Mouse (Mus musculus) heart, postnatal 36 days (tissue): ENCODE data around the gene Smim14. TPM values are rescaled to one million over a fixed set of nuclear protein-coding genes. Genes with fewer than 3 reads are reported as not detected.

ENCODE experiments used
- DNase-seq, 2 experiments: peaks; one replicate each; pipeline ENCODE4 v3.0.0; 2021 to 2022
- intact Hi-C: fragments of 180-260 bp; cut with DNase I; formaldehyde crosslinking; loops from one replicate; pipeline ENCODE4 v1.15.1; 2025
- total RNA-seq, 2 experiments: library from RNA; stranded (reverse); gene quantifications; 2 replicates each; pipeline ENCODE4 v1.2.3; 2021

The Smim14 gene
- total RNA-seq, 2 experiments from 2014 or later: 88.8 to 95.0 TPM

DNA sequence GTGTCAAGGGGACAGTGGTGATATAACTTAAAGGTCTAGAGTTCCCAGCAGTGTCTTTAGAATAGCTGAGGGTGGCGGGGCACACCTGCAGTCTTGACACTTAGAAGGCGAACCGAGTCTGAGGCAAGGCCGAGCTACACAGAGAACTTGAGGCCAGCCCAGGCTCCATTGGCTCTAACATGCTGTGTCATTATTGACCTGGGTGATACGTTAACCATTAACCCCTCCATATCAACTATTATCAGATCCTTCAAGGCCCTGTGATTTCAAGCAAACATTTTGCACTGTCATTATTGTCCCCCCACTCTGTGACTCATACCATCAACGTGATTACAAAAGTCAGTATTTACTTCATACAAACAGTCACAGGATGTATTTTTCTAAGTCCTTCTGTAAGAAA, 112.8 kb downstream of the Smim14 start:
- intact Hi-C loops: no loop called here
- DNase-seq: no peak

DNA sequence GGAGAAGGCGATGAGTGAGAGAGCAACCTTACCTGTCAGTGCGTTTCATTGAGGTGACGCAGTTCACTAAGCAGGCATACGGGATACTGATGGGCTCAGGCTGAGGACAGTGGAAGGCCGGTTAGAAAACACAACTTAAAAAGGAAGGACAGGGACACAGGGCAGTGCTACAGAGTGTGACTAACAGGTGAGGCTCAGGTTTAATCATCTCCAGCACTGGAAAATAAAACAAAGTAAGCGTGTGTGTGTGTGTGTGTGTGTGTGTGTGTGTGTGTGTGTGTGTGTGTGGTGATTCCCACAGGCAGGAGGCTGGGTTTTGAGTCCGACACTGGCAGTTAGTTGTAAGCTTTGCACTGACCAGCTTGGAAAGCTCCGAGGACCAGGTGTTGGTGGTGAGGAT, 114.2 kb downstream of the Smim14 start:
- intact Hi-C loops: no loop called here
- DNase-seq: no peak

DNA sequence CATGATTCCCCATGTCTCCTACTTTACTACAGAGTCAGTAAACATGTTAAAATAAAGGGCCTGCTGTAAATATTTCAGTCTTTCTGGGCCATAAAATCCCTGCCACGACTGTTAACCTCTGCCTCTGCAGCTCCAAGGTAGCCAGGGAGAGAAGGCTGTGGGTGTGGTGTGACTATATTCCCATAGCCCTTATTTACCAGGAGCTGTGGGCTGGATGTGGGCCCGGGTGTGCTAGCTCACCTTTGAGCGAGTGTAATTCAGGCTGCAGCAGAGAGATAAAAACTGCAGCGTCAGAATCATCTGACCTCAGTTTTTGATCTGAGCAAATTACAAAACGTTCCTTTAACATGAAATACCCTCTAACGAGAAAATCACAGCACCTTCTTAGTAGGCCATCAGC, 116.2 kb downstream of the Smim14 start:
- no peak for DNase-seq
- intact Hi-C loops: no loop called here

DNA sequence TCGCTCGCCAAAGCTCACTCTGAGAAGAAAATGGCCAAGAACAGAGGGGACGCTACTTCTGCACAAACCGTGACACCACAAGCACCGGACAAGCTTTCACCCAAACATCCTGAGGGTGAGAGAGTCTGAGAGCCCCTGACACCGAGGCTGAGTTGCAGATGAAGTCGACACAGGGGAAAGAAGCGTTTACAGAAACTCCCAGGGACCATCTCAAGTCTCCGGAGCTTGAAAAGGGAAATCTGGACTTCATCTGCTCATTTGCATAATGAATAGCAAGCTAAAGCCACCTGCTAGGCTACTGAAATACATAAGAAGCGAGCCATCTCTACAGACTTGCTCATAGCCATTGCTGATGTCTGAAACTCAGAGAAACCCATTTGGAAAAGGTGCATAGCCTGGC, 117.8 kb downstream of the Smim14 start:
- no peak for DNase-seq
- intact Hi-C loops: no loop called here

DNA sequence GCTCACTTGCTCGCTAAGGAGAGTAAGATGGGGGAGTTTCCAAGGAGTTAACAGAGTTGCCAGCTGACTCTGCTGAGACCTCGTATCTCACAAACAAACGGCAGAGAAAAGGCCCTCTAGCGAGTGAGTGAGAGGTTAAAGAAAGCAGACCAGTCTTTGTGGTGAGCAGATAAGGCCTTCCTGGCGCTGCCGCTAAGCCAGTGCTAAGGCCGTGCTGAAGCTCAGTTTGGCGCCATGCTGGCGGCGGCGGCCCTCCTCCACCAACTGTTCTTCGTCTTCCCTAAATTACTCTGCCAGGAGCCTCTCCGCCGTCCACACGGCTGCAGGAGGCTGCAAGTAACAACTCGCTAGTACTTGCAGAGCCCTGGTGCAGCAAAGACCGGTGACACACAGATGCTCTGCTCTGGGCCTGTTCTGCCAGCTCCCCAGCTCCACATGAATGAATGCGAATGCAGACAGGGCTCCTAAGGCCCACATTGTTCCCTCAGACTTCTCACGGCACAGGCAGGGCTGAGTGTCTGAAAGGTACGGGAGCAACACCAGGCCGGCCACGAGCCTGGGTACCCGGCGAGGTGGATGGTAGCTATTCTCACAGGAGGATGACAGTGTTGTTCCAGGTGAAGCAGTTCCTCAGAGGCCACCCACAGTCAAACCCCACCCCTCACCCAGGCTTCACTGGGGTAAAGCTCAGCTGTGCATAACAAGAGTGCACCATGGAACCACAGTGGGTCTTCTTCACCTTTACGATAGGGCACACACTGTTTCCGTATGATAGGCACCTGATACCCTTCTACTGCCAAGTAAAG, 121.1 kb downstream of the Smim14 start:
- intact Hi-C loops: no loop called here
- peak; percentile 30 to 37 for DNase-seq

DNA sequence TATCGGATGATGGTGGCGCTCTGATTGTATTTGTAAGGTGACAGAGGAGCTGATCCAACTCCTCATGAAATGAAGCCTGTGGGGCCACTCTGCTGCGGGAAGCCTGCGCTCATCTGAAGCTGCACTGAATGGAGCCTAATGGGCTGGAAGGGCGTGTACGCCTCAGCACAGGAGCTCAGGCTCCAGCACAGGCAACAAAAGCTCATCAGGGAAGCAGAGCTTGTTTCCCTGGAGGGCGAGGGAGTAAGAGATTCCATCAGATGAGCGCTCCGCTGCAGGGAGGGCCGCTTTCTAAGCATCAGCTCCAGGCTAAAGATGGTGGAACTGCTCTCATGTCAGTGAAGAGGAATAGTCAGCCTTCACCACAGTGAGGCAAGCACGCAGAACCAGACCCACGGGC, 129.0 kb downstream of the Smim14 start:
- DNase-seq: no peak
- intact Hi-C loops: no loop called here

DNA sequence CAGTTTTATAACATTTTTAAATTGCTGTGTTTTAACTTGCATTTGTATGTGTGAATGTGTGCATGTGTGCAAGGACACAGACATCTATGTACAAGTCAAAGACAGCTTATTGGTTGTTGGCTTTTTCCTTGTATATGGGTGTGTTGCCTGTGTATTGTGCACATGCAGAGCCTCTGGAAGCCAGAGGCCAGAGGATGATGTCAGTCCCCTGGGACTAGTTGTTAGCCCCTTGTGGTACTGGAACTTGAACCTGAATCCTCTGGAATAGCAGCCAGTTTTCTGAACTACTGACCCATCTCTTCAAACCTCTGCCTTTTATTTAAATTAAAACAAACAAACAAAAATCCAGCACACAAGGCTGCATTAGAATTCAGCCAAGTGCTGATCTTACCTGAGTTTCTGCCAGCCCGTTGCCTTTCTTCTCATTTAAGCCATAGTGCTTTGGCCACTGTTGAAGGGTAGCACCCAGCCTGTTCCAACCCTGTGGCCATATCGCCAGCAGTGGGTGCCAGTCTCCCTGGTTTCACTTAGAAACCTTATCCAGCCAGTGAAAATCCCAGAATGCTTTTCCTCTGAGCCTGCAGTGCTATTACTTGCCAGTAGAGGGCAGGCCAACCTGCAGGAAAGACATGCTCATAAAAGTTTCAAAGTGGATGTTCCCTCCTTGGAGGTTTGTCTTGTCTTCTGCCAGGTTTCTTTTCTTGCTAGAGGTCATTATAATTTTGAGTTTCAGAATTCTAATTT, 135.6 kb downstream of the Smim14 start:
- peak; percentile 78 to 85 for DNase-seq
- intact Hi-C loops: loop anchor here (2.0 to 5.0 kb wide), 3 partner anchors 126 to 536 kb away; no protein-coding TSS in a partner anchor

Other genes with a start within 250 kb of the Smim14 start
- 10 to 100 TPM; 31.1 to 42.5 TPM for gene Rfc1, start 201.5 kb downstream of the Smim14 start, total RNA-seq
- gene Klb, start 188.9 kb downstream of the Smim14 start, total RNA-seq: under 1 TPM; 0.14 to 0.36 TPM
- 100 to 1,000 TPM; 645 to 671 TPM for gene Rpl9, start 145.7 kb downstream of the Smim14 start, total RNA-seq
- gene Lias, start 145.7 kb downstream of the Smim14 start, total RNA-seq: 10 to 100 TPM; 54.8 to 55.8 TPM
- gene Ugdh, start 101.2 kb downstream of the Smim14 start, total RNA-seq: 10 to 100 TPM; 15.0 to 15.2 TPM
- 1 to 10 TPM in 1 of 2 experiments, not detected in 1; 2.1 TPM for gene Gm43552, start 44.4 kb downstream of the Smim14 start, total RNA-seq
- gene Ube2k, start within 50 bp of the Smim14 start, total RNA-seq: 10 to 100 TPM; 59.4 to 67.6 TPM
- gene Pds5a, start 161.1 kb upstream of the Smim14 start, total RNA-seq: 10 to 100 TPM; 59.5 to 60.5 TPM
- 10 to 100 TPM; 13.5 to 14.6 TPM for gene N4bp2, start 226.3 kb upstream of the Smim14 start, total RNA-seq